Mouse (Mus musculus) urinary bladder, adult 18-20 months (tissue): ENCODE data around the gene Tmem252.
A peak's percentile ranks its signal among the peaks of the same experiment; 100 is the strongest.

Experiments
- DNase-seq, 2 experiments: peaks; one replicate each; pipeline ENCODE4 v3.0.0; 2022; ENCODE audit warnings: low spot score in 2 of 2, mixed read lengths in 2 of 2

The Tmem252 gene

GRCm38 (mm10) chr19:24673762-24674161 lies at the start of gene Tmem252:
Tmem252 (plus strand) TSS chr19:24674008.
- no peak for DNase-seq

GRCm38 (mm10) chr19:24628049-24628448 lies 45.8 kb upstream of the Tmem252 start:
- DNase-seq: no peak

- no peak for DNase-seq
Observed at GRCm38 (mm10) chr19:24633008-24633407, 40.8 kb upstream of the Tmem252 start.

GRCm38 (mm10) chr19:24634602-24635001 lies 39.2 kb upstream of the Tmem252 start:
- DNase-seq: peak; percentile 31 to 32

GRCm38 (mm10) chr19:24636616-24637015 lies 37.2 kb upstream of the Tmem252 start:
- DNase-seq: no peak

- no peak for DNase-seq
Observed at GRCm38 (mm10) chr19:24637988-24638387, 35.8 kb upstream of the Tmem252 start.

- no peak for DNase-seq
Observed at GRCm38 (mm10) chr19:24640982-24641381, 32.8 kb upstream of the Tmem252 start.

- DNase-seq: no peak
Observed at GRCm38 (mm10) chr19:24644971-24645370, 28.8 kb upstream of the Tmem252 start.

GRCm38 (mm10) chr19:24646162-24646829 lies 27.5 kb upstream of the Tmem252 start:
- no peak for DNase-seq

GRCm38 (mm10) chr19:24648016-24648415 lies 25.8 kb upstream of the Tmem252 start:
- no peak for DNase-seq

GRCm38 (mm10) chr19:24650428-24650827 lies 23.4 kb upstream of the Tmem252 start:
- DNase-seq: no peak

GRCm38 (mm10) chr19:24651595-24651994 lies 22.2 kb upstream of the Tmem252 start:
- no peak for DNase-seq

- DNase-seq: no peak
Observed at GRCm38 (mm10) chr19:24652342-24653019, 21.3 kb upstream of the Tmem252 start.

GRCm38 (mm10) chr19:24653230-24653799 lies 20.5 kb upstream of the Tmem252 start:
- no peak for DNase-seq

GRCm38 (mm10) chr19:24656981-24657380 lies 16.8 kb upstream of the Tmem252 start:
- DNase-seq: no peak

- DNase-seq: no peak
Observed at GRCm38 (mm10) chr19:24662346-24662745, 11.5 kb upstream of the Tmem252 start.

- no peak for DNase-seq
Observed at GRCm38 (mm10) chr19:24665771-24666170, 8.0 kb upstream of the Tmem252 start.

GRCm38 (mm10) chr19:24667527-24667926 lies 6.3 kb upstream of the Tmem252 start:
- DNase-seq: no peak

- no peak for DNase-seq
Observed at GRCm38 (mm10) chr19:24671571-24671970, 2.2 kb upstream of the Tmem252 start.

GRCm38 (mm10) chr19:24672366-24672960 lies 1.3 kb upstream of the Tmem252 start:
- DNase-seq: no peak

GRCm38 (mm10) chr19:24673331-24673730 lies 477 bp upstream of the Tmem252 start:
- no peak for DNase-seq

GRCm38 (mm10) chr19:24676429-24676828 lies 2.6 kb downstream of the Tmem252 start:
- no peak for DNase-seq
